Mouse (Mus musculus) heart, postnatal 0 days (tissue): ENCODE results near the gene Slx. TPM values are rescaled to one million over a fixed set of nuclear protein-coding genes. Genes with fewer than 3 reads are reported as not detected.
"Not testable (repeated sequence)": the region's sequence is repeated elsewhere in the genome, so short reads cannot be mapped to it uniquely, and the experiment has no call there.

Source experiments
- ATAC-seq: fragments of 200-750 bp; cut with Nextera tagmentation; 2 replicates; pipeline ENCODE4 v1.8.0; 2017; ENCODE audit warnings: low read depth, moderate number of reproducible peaks, moderate library complexity; ENCODE audit not compliant: insufficient read depth
- DNase-seq: peaks from one replicate; pipeline ENCODE4 v3.0.0-alpha.2; 2016; ENCODE audit warnings: low spot score
- H3K27ac ChIP-seq: fragments of 300-500 bp; sonication (generic); 2 replicates; pipeline ENCODE4 v1.5.1; 2014; ENCODE audit warnings: low read depth, mild to moderate bottlenecking
- H3K27me3 ChIP-seq: fragments of 300-500 bp; sonication (generic); 2 replicates; pipeline ENCODE4 v1.6.1; 2014; ENCODE audit warnings: low read length, mixed read lengths; ENCODE audit not compliant: control insufficient read depth, insufficient read depth
- H3K36me3 ChIP-seq: fragments of 300-500 bp; sonication (generic); replicated peaks from 2 replicates; pipeline ENCODE4 v1.6.1; 2014; ENCODE audit warnings: low read length, mixed read lengths; ENCODE audit not compliant: control insufficient read depth, insufficient read depth
- H3K4me1 ChIP-seq: fragments of 300-500 bp; sonication (generic); 2 replicates; pipeline ENCODE4 v1.6.1; 2014; ENCODE audit warnings: antibody characterized with exemption; ENCODE audit not compliant: control insufficient read depth, insufficient read depth
- H3K4me2 ChIP-seq: fragments of 300-500 bp; sonication (generic); 2 replicates; pipeline ENCODE4 v1.6.1; 2014; ENCODE audit warnings: low read depth, mild to moderate bottlenecking, low read length, moderate library complexity
- H3K4me3 ChIP-seq: fragments of 300-500 bp; sonication (generic); 2 replicates; pipeline ENCODE4 v1.5.1; 2014; ENCODE audit warnings: low read depth, low read length
- H3K9ac ChIP-seq: fragments of 300-500 bp; sonication (generic); replicated peaks from 2 replicates; pipeline ENCODE4 v1.6.1; 2014; ENCODE audit warnings: low read depth, low read length, mixed read lengths
- H3K9me3 ChIP-seq: fragments of 300-500 bp; sonication (generic); replicated peaks from 2 replicates; pipeline ENCODE4 v1.6.1; 2016; ENCODE audit warnings: low read length; ENCODE audit not compliant: control insufficient read depth
- WGBS: fragments of 180-500 bp; shearing (Covaris S2); extraction: QIAGEN DNeasy Blood & Tissue Kit; methylation state at CpG from one replicate; pipeline ENCODE4 v1.1.7; 2014; 5-methylcytosine and 5-hydroxymethylcytosine counted together
- microRNA-seq: library from miRNA; unstranded; fragments of <30 nt; microRNA quantifications from one replicate; pipeline ENCODE4, GENCODE M21; 2016
- polyA plus RNA-seq: library from polyadenylated mRNA; unstranded; fragments of >200 nt; fragmentation: Nextera tagmentation; extraction: Ambion mirVana; gene quantifications from 2 replicates; pipeline ENCODE4 v1.2.1, GENCODE M21; 2015
- total RNA-seq: library from RNA; depleted of rRNA; stranded (reverse); fragments of >200 nt; gene quantifications from 2 replicates; pipeline ENCODE4 v1.2.3, GENCODE M21; 2014; ENCODE audit warnings: low replicate concordance; rRNA removed

Slx gene
- not detected in 2 replicates for total RNA-seq
- polyA plus RNA-seq: not detected in 2 replicates

GRCm38 (mm10) chrX:26545465-26545864, at the start of gene Slx:
Slx (minus strand) TSS chrX:26545565.
- DNase-seq, H3K4me1 ChIP-seq, ATAC-seq, H3K4me3 ChIP-seq, H3K27ac ChIP-seq, H3K36me3 ChIP-seq, H3K9me3 ChIP-seq, H3K4me2 ChIP-seq, H3K9ac ChIP-seq, H3K27me3 ChIP-seq: not testable (repeated sequence)
- 70% methylated on average over 3 of the region's 3 CpGs for WGBS

Small RNA genes within 50 kb of the gene (microRNA-seq; reads per million reads assigned to microRNA genes)
- not detected for gene Gm27341

Other genes starting within 250 kb of the Slx start
- gene Gm2030, start 235.5 kb downstream of the Slx start, total RNA-seq: not detected in 2 replicates
- gene Gm2030, start 235.5 kb downstream of the Slx start, polyA plus RNA-seq: not detected in 2 replicates
- not detected in 2 replicates for gene Gm14525, start 157.1 kb upstream of the Slx start, total RNA-seq
- not detected in 2 replicates for gene Gm14525, start 157.1 kb upstream of the Slx start, polyA plus RNA-seq